Mouse (Mus musculus): ENCODE measurements around the gene Ift46. TPM values are rescaled to one million over a fixed set of nuclear protein-coding genes. Genes with fewer than 3 reads are reported as not detected.
"Not testable (repeated sequence)": the region's sequence is repeated elsewhere in the genome, so short reads cannot be mapped to it uniquely, and the experiment has no call there.

The Ift46 gene
- total RNA-seq, 2 experiments from 2014 or later = 111 to 114 TPM

- intact Hi-C loops (cut with DNase I) = loop anchor here (10.0 kb wide), 1 partner anchor 80 kb away; no protein-coding TSS in a partner anchor
- peak; percentile 70 for DNase-seq
Measured at GRCm38 (mm10) chr9:44734524-44735494, 32.9 kb upstream of the Ift46 start, which contains the start of gene Phldb1. Gene Phldb1 (minus strand): TSS chr9:44735198.

GRCm38 (mm10) chr9:44735886-44736285 is 31.8 kb upstream of the Ift46 start:
- intact Hi-C loops (cut with DNase I) = loop anchor here (10.0 kb wide), 1 partner anchor 81 kb away; no protein-coding TSS in a partner anchor
- no peak for DNase-seq

GRCm38 (mm10) chr9:44736301-44736700 is 31.4 kb upstream of the Ift46 start:
- no peak for DNase-seq
- intact Hi-C loops (cut with DNase I) = loop anchor here (10.0 kb wide), 1 partner anchor 82 kb away; no protein-coding TSS in a partner anchor

- intact Hi-C loops (cut with DNase I) = loop anchor here (10.0 kb wide), 1 partner anchor 83 kb away; no protein-coding TSS in a partner anchor
- no peak for DNase-seq
Measured at GRCm38 (mm10) chr9:44737240-44737949, 30.3 kb upstream of the Ift46 start.

GRCm38 (mm10) chr9:44740663-44741192 is 27.0 kb upstream of the Ift46 start:
- intact Hi-C loops (cut with DNase I) = no loop called here
- no peak for DNase-seq

- DNase-seq = no peak
- intact Hi-C loops (cut with DNase I) = no loop called here
Measured at GRCm38 (mm10) chr9:44745371-44745770, 22.3 kb upstream of the Ift46 start.

- DNase-seq = no peak
- intact Hi-C loops (cut with DNase I) = no loop called here
Measured at GRCm38 (mm10) chr9:44746666-44747065, 21.0 kb upstream of the Ift46 start.

- intact Hi-C loops (cut with DNase I) = no loop called here
- DNase-seq = no peak
Measured at GRCm38 (mm10) chr9:44747341-44747740, 20.4 kb upstream of the Ift46 start.

- intact Hi-C loops (cut with DNase I) = no loop called here
Measured at GRCm38 (mm10) chr9:44748473-44748872, 19.2 kb upstream of the Ift46 start.

GRCm38 (mm10) chr9:44760873-44761272 is 6.8 kb upstream of the Ift46 start:
- intact Hi-C loops (cut with DNase I) = no loop called here

More at GRCm38 (mm10) chr9:44748473-44748872, 19.2 kb upstream of the Ift46 start:
- no peak for DNase-seq

GRCm38 (mm10) chr9:44768029-44768394 is 304 bp downstream of the Ift46 start:
- intact Hi-C loops (cut with DNase I); DNase-seq: not testable (repeated sequence)

More at GRCm38 (mm10) chr9:44760873-44761272, 6.8 kb upstream of the Ift46 start:
- DNase-seq = no peak

- DNase-seq = no peak
- intact Hi-C loops (cut with DNase I) = no loop called here
Measured at GRCm38 (mm10) chr9:44771376-44771775, 3.7 kb downstream of the Ift46 start.

GRCm38 (mm10) chr9:44772392-44772749 is 4.7 kb downstream of the Ift46 start:
- intact Hi-C loops (cut with DNase I) = no loop called here
- no peak for DNase-seq

GRCm38 (mm10) chr9:44772750-44773651 is 5.3 kb downstream of the Ift46 start:
- intact Hi-C loops (cut with DNase I) = no loop called here
- DNase-seq = peak; percentile 95

- intact Hi-C loops (cut with DNase I) = no loop called here
- no peak for DNase-seq
Measured at GRCm38 (mm10) chr9:44792842-44793241, 25.1 kb downstream of the Ift46 start.

GRCm38 (mm10) chr9:44798298-44798697 is 30.6 kb downstream of the Ift46 start:
- no peak for DNase-seq
- intact Hi-C loops (cut with DNase I) = no loop called here

GRCm38 (mm10) chr9:44799102-44799957 is 31.6 kb downstream of the Ift46 start, which contains the start of gene Tmem25:
Gene Tmem25 (minus strand): TSS chr9:44799307.
- intact Hi-C loops (cut with DNase I) = no loop called here
- DNase-seq = peak; percentile 90

GRCm38 (mm10) chr9:44799958-44800324 is 32.2 kb downstream of the Ift46 start:
- no peak for DNase-seq
- intact Hi-C loops (cut with DNase I) = no loop called here

- no peak for DNase-seq
- intact Hi-C loops (cut with DNase I) = no loop called here
Measured at GRCm38 (mm10) chr9:44801669-44802068, 34.0 kb downstream of the Ift46 start.
